Mouse (Mus musculus) granulocyte monocyte progenitor cell, adult 5-6 weeks (primary cell): Measurements from ENCODE around the gene Atxn10. TPM values are rescaled to one million over a fixed set of nuclear protein-coding genes. Genes with fewer than 3 reads are reported as not detected.

Experiments used
- ATAC-seq: replicated peaks from 2 replicates; pipeline ENCODE4 v1.8.0; 2016; ENCODE audit warnings: mild to moderate bottlenecking, moderate TSS enrichment, inconsistent platforms; ENCODE audit not compliant: poor library complexity, severe bottlenecking
- total RNA-seq, 2 experiments: library from RNA; stranded (forward) in 1 of 2; stranded (reverse) in 1 of 2; fragments of 200-712, 200-1000 nt in 1 of 2; fragments of >200 nt in 1 of 2; fragmentation: Nextera tagmentation in 1 of 2; gene quantifications; 2 replicates each; pipeline ENCODE4 v1.2.3; 2014 to 2017

The Atxn10 gene
- total RNA-seq, 2 experiments from 2014 or later = 75.8 to 117 TPM

DNA sequence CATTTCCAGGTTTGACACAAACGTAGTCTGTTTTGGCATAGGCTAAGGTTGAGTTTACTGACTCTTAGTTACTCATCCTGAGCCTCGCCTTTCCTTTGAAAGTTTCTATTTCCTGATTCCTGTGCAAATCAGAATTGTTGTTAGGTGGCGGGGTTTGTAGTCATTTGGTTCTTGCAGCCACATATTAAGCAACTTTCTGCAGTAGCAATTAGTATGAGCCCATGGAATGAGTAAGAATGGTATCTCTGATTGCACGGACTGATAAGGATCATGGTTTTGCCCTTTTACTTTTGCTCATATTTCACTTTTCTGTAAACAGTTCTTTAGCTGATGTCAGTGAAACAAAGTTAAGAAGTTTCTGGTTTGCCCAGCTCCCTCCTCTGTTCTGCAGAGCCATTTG lies 53.9 kb downstream of the Atxn10 start:
- no peak for ATAC-seq

DNA sequence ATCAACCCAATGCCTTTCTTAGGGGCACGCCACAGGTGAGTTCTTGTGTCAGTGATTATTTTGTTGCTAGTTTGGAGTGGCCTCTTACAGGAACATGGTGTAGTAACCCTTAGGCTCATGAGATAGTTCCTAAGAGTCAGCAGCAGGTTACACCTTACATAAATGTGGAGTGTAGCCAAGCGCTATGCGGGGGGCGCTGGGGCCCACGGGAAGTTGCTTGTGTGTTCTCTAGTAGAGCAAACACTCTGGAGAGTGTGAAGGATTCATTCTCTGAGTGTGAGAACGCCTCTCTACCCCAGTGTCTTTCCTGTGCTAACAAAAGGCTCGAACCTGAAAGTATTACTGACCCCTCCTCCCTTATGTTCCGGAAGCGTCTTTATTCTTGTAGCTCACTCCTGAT lies 59.3 kb downstream of the Atxn10 start:
- no peak for ATAC-seq

DNA sequence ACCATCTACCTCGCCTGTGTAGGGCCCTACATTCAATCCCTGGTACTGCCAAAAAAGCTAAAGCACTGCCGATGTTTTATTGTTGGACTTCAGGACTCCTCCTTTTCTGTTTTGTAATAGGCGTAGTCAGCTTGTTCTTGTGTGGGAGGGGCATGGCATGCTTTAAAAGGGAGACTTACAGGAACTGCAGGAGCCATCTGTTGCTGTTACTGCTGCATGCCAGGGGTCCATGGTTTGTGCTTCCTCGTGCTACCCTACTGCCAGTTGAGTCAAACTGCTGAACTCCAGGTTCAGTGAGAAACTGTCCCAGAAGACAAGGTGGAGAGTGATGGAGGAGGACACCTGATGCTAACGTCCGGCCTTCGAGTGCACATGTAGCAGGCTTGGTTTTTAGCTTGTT lies 65.9 kb downstream of the Atxn10 start:
- no peak for ATAC-seq

DNA sequence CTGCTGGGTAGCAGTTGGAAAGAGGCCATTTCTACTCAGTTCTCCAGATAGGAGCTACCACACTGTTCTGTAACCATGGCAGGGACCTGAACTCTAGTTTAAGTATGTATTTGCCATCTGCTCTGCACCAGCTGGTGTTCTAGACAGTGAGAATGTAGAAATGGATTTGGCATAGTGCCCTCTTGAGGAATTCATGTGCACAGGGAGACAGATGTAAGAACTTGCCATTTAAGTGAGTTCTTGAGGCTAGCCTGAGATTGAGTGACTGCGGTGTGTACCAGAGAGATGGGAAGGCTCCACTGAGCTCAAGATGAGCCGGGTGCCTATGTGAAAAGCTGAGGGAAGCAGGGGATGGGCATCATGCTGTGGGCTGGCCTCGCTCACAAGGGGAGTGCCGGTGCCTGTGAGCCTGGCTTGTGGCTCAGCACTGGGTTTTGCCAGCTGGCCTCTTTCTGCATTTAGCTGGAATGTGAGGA lies 67.2 kb downstream of the Atxn10 start:
- ATAC-seq = no peak

DNA sequence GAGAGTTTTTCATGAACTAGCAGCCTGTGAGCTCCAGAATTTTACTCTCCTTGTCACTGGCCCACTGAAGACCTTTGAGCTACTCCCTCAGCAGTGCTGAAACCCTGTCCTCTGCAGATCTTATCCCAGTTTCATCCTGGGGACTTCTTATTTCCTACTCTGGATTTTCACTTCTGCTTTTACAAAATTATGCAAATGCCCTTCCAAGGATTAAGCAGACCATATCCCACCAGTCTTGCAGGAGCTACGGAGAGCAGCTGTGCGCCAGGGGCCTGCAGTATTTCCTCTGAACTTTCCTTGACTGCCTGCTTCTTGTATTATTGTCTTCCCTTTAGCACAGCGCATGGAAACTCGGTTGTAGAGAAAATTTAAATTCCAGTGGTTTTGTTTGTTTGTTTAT lies 68.7 kb downstream of the Atxn10 start:
- peak; percentile 87 for ATAC-seq

DNA sequence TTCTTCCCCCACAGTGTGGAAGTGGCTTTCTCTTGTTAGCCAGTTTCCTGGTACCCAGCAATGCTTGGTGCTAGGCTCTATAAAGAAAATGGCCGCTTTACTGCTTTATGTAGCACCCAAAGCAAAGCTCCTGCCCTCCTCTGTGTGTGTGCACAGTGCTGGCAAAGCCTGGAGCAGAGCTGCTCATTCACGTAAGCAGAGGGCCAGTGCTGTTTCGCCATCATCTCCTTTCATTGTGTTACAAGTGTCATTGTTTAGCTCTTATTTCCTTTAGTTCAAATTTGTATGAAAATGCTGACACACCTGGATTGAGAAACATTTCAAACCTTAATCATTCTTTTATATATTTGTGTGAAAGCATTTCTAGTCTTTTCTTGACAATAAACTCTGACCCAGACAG lies 69.5 kb downstream of the Atxn10 start:
- no peak for ATAC-seq

DNA sequence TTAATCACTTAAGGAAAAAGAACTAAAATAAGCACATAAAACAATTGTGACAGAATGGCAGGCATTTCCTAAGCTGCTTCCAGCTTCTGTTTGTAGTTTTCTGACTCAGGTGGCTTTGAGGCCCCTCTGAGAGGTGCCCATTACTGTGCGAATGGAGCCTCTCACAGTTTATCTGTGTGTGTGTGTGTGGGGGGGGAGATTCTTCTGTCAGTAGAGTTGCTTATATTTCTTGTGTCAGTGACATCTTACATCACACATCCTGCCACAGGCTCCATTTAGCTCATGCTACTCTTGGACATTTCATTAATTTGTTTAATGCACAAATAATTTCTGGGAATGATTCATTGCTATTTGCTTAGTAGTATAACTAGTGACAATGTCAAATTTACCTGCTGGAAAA lies 70.8 kb downstream of the Atxn10 start:
- ATAC-seq = no peak

DNA sequence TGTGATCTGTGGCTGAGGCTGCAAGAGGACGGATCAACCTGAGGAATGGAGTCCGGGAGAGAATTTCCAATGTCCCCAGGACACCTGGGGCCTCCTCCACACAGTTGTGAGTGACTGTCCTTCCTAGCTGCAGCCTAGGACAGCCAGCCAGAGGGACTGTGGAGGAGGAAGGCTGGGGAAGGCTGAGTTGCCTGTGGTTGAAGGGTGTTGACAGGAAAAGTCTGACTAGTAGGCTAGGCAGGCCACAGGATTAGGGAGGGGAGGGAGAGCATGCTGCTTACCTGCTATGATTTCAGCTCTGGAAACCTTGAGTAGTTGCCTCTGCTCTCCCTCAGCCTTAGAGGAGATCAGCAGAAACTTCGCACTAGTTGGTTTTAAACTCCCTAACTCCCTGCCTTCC lies 71.3 kb downstream of the Atxn10 start:
- ATAC-seq = no peak

DNA sequence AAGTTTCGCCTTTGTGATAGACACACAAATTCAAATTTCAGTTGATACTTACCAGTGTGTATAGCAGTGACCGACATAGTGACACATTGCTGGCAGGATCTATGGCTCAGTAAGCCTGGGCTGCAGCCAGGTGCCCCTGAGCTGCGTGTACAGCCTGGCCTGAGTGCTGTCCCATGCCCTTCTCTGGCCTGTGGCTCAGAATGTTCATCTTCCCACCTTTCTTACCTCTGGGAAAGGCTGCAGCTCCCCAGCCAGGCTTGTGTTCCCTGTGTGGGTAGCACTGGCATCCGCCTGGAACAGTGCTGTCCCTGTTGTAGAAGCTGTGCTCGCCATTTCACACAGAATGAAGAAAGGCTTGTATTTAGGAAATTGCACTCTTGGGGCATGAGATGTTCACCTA lies 72.7 kb downstream of the Atxn10 start:
- ATAC-seq = no peak

DNA sequence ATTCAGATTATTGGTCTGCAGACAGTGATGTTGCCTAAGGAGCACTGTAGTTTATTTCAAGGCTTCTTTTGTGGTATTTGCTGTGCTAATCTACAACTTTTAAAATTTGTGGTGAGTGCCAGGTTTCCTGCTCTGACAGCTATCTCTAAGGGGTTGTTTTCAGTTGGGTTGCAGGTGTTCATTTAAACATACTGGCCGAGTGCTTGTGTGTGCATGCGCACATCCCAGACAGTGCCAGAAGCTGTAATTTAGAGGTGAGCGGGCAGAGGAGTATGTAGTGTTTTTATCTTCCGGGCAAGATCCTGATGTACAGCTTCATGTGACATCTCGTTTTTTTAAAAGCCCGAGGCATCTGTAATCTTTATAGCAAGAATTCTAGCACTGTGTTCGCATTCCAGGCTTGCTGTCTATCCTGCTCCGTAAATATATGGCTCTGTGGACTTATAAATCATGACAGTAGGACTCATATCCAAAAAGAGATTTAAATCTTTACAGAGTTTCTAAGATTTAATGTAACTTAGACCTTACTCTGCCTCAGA lies 73.3 kb downstream of the Atxn10 start:
- ATAC-seq = no peak

DNA sequence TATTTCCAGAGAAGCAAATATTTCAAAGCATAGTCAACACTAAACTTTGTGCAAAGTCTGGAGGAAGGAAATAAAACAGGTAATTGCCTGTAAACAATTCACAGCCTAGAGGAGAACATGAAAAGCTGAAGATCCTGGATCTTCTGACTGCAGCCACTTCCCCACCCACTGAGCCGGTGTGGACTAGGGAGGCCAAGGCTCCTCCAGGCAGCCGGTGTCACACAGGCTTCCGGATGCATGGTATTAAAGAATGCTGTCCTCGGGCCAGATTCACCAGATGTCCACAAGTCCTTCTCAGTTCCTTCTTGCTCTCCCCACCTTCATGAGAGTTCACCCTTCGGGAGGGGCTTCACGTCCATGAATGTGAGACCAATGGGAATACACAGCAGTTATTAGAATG lies 73.8 kb downstream of the Atxn10 start:
- ATAC-seq = no peak

DNA sequence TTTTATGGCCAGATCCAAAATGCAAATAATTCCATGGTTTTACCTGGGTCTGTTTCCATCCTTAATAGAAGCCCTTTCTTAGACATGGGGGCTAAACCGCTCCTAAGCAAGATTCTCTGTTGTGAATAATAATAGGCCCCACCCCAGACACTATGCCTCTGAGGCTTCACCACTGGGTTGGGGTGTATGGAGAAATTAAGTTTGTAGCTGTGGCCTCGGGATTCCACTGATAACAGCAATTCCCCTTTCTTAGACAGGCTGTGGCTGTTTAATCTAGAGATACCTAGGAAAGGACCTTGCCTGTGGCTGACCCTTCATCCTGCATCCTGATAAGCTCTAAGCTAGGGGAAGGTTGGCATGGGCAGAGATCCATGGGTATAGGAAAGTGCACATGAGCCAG lies 78.6 kb downstream of the Atxn10 start:
- ATAC-seq = no peak

DNA sequence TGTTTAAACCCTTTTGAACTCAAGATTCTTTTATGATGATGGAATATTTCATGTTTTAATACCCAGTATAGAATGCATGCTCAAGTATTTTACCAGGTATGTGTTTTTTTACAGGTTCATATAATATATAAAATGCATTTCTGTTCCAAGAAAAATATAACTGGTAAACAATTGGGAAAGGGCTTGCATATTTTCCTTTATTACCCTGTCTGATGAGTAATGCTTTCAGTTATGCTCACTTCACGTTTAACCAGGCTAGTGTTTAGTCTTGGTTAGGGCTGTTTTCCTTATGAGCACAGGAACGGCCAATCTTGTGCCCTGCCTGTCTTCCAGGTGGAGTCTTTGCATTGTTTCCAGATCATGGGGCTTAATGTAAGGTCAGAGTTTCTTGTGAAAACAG lies 84.6 kb downstream of the Atxn10 start:
- ATAC-seq = no peak

DNA sequence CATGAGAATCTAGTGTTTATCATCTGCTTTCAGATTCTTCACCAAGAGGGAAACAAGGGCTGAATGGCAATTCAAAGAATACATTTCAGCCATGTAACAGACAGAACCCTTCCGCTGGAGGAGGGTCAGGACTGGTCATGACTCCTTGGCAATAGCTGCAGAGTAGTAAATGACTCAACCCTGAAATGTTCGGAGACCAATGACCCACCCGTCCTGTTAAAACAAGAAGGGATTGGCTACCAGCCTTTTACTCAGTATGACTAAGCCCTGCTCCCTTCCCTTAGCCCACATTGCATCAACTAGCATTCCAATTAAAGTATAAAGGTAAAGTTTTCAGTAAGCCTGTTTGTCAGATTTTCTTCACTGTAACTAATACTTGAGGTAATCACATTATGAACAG lies 88.2 kb downstream of the Atxn10 start:
- no peak for ATAC-seq

DNA sequence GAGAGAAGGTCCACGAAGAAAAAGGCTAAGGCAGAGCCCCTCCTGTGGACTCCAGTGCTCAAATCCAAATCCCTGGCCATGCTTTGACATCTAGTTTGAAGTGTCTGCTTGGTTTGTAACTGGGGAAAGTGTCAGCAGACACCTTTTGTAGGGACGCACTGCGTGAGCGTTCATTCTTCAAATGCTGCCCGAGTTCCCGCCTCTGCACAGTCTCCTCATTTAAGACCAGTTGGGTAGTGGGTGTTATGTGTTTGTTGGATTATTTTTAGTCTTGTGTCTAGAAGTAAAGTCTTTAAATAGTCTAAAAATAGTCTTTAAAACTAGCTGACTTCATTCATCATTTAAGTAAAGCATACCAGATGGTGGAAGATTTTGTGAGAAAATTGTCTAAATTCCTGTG lies 92.1 kb downstream of the Atxn10 start:
- ATAC-seq = no peak

DNA sequence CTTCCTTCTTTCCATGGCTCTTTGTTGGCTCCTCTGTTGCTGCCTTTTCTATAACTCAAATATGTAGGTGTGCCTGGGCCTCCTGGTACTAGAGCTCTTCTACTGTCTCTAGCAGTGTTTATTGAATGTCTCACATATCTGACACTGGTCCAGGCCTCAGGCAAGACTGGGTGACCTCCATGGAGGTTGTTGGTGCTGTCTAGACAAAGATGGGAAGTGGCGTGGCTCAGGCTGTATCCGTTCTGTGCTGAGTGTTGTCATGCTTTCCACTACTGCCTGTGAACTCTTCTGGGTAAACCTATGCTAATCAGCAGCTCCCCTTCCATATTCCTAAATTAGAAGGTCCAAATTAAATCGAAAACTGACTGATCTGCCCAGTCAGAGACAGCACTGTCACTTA lies 106.5 kb downstream of the Atxn10 start:
- ATAC-seq = no peak

DNA sequence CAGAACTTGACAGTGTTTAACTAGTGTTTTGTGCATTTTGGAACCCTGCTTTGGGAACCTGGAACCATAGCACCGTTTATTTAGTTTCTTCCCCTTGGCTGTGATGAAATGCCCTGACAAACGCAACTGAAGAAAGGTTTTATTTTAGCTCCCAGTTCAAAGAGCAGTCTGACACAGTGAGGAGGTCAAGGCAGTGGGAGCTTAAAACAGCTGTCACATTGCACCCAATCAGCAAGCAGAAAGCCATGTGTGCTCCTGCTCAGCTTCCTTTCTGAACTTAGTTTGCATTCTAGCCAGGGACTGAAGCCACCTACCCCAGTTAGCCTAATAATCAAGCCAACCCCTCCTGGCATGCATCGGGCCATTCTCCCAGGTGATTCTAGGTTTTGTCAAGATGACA lies 110.6 kb downstream of the Atxn10 start:
- ATAC-seq = no peak

DNA sequence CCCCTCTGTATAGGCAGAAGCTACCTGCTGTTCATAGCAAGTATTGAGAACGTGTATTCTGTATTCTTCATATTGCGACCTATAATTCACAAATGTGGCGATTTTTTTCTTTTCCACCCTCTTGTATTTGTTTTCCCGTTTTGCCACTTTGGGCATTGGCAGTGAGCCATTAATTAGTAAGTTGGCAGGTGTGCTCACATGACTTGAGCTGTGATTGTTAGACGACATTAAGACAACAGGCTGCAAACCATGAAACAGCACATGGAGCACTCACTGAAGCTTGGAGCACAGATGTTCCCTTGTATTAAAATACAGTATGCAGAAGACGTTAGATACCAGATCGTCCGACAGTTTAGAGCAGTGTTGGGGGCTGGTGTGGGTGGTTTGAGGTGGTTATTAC lies 120.8 kb downstream of the Atxn10 start:
- no peak for ATAC-seq

DNA sequence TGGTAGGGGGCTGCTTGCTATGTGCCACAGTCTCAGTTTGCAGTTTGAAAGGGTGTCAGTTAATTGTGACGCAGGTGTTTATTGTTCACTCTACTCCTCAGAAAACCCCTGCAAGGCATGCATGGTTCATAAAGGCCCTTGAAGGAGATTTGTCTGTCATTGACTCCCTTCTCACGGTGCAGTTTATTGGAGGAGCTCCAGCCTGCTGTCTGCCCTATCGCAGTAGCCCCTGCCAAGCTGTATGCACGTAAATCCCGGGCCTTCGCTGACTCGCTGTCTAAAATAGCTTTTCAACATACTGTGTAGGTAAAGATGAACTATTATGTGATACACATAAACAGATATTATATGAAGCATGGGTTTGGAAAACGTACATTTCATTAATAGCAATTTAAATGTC lies 121.8 kb downstream of the Atxn10 start:
- ATAC-seq = no peak

DNA sequence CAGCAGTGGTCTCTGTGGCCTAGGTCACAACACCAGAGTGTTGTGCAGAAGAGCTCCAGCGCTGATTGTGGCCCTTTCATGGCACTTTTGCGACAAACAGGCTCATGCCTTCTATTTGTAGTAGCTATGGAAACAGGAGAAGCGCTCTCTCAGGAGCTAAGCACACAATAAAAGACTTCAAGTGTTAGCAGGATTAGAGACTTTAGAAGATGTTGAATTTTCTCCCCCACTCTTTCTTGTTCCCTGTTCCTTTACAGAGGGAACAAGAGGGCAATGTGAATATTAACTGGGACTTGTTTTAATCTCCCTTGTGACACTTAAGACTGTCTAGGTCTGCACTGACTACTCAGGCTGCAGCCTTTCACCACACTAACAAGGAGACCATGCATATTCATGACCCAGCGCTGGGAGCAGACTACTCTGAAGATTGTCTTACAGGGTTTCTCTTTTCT lies 122.6 kb downstream of the Atxn10 start:
- ATAC-seq = no peak

DNA sequence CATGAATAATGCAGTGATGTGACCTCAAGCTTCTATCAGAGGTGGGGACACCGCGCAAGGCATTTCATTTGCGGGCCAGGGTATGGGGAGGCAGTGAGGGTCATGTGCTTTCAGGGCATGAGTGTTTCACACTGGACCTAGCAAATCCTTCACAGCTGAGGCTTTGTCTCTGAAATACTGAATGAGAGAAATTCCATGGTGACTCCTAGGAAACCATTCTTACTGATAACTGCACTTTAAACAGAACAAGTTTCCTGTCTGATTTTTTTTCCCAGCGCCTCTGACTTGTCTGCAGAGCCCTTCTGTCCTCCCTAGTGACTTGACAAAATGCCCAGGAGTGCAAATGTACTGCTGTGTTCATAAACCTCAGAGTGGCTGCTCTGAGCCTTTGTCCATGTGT lies 125.5 kb downstream of the Atxn10 start:
- ATAC-seq = no peak

DNA sequence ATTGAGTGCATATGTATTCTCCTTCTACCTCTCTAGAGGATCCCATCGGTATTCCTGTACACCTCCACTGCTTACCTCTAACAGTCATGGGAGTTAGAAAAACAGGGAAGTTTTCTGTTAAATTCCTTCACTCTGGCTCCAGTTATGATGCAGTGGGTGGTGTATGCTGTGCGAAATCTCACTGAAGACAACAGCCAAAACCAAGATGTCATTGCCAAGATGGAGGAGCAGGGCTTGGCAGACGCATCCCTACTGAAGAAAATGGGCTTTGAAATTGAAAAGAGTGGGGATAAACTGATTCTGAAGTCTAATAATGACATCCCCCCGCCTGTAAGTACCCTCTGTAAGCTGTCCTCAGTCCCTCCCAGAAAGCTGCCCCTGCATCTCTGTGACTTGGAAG lies 126.1 kb downstream of the Atxn10 start:
- ATAC-seq = no peak
